Mouse (Mus musculus) embryonic fibroblast, embryonic 13.5 days (primary cell): ENCODE measurements around the gene Pola1. TPM values are rescaled to one million over a fixed set of nuclear protein-coding genes. Genes with fewer than 3 reads are reported as not detected.

Experiments
- H3K27ac ChIP-seq: 2 replicates; pipeline ENCODE4 v1.5.1; 2012; ENCODE audit warnings: low read length, control low read depth, inconsistent platforms; ENCODE audit not compliant: insufficient read depth
- H3K4me1 ChIP-seq: 2 replicates; pipeline ENCODE4 v1.6.1; 2011; ENCODE audit warnings: low read length; ENCODE audit not compliant: control insufficient read depth, insufficient read depth
- H3K4me3 ChIP-seq: 2 replicates; pipeline ENCODE4 v1.5.1; 2011; ENCODE audit warnings: mild to moderate bottlenecking, control low read depth, low read length; ENCODE audit not compliant: insufficient read depth
- CTCF ChIP-seq: IDR thresholded peaks from 2 replicates; pipeline ENCODE4 v1.5.1; 2011; ENCODE audit warnings: mild to moderate bottlenecking, control low read depth, low read length, moderate library complexity, borderline replicate concordance; ENCODE audit not compliant: insufficient read depth
- POLR2A ChIP-seq: IDR thresholded peaks from 2 replicates; pipeline ENCODE4 v1.6.1; 2011; ENCODE audit warnings: low read depth, mild to moderate bottlenecking, control low read depth, low read length, moderate library complexity
- polyA plus RNA-seq: library from polyadenylated mRNA; stranded (reverse); fragments of >200 nt; gene quantifications from 2 replicates; pipeline ENCODE4 v1.2.4, GENCODE M21; 2011; ENCODE audit warnings: low read depth; ENCODE audit not compliant: missing spikeins, insufficient read length

Pola1 gene
- polyA plus RNA-seq, 1 experiment: 22.9 TPM

DNA sequence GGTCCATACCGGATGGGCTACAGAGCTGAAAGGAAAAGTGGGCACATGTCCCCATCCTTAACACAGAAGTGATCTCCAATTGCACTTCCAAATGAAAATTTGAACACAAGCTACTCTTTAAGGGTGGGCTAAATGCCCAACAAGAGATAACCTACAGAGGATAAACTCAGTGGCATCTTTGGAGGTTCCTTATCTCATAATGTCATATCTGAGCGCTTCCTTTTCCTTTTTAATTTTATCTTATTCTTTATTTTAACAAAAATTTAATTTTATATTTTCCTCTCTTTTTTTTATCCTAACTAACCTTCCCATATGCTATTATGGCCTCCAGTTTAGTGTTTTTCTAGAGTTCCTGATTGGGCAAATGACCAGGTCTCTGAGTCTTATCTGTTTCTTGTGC, 18.8 kb upstream of the Pola1 start:
- TF ChIP-seq CTCF (no peak), POLR2A (no peak)
- Histone ChIP-seq H3K4me1 (no peaks in the 10 kb centered on the region), H3K4me3 (no peak overlapping the region), H3K27ac (no peak overlapping the region)

DNA sequence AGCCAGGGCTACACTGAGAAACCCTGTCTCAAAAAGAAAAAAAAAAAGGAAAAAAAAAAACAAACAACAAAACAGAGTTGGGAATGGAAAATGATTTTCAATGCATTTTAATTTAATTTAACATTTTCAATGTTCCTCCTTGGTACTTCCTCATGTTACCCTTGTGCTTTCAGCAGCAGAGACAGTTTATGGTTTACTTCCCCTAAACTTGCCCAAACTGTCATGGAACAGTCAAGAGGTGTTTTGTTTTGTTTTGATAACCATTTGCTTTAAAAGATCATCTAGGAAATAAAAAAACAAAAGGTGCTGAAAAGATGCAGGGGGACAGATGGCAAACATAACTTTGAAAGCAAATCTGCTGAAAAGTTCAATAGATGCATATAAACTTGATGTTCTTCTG, 12.1 kb upstream of the Pola1 start:
- no peak overlapping the region for H3K27ac ChIP-seq
- no peaks in the 10 kb centered on the region for H3K4me1 ChIP-seq
- no peak overlapping the region for H3K4me3 ChIP-seq
- TF ChIP-seq CTCF (no peak), POLR2A (no peak)

DNA sequence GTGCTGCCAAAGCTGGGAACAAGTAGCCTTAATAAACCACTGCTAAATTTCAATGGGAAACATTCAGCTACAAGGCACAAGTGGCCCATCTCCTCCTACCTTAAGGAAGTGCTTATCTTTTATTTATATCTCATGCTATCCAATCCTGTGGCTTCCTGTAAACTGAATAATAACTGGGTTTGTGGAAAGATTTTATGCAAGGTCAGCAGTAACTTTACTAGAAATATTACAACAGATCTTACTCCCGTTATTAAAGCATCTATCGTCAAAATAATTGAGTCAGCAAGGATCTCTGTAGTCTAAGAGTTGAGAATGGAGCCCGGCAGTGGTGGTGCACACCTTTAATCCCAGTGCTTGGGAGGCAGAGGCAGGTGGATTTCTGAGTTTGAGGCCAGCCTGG, 11.6 kb upstream of the Pola1 start:
- no peak overlapping the region for H3K4me3 ChIP-seq
- no peaks in the 10 kb centered on the region for H3K4me1 ChIP-seq
- no peak for TF ChIP-seq CTCF
- no peak overlapping the region for H3K27ac ChIP-seq

DNA sequence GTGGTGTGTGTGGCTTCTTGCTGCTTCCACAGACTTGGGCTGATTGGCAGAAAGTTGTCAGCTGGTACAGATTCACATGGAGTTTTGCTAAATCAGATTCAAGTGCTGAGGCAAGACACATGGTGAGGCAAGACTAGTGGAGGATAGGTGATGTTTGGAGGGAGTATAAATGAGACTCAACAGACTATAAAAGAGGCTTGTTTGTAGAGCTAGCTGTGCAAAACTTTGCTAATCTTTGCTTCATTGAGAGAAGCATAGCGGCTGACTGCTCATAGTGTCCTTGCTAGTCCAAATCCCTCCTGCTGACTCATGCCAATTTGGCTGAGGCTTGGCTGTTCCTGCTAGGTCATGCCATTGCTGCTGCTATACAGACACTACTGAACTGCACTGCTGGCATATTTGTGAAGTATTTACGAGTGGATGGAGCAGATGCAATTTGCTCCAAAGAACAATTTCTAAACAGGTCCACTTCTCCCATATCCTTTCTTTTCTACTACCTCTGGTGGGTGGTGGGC, 3.0 kb upstream of the Pola1 start:
- no peak overlapping the region for H3K27ac ChIP-seq
- TF ChIP-seq CTCF (no peak), POLR2A (no peak)
- H3K4me1 ChIP-seq: no peaks in the 10 kb centered on the region
- no peak overlapping the region for H3K4me3 ChIP-seq

DNA sequence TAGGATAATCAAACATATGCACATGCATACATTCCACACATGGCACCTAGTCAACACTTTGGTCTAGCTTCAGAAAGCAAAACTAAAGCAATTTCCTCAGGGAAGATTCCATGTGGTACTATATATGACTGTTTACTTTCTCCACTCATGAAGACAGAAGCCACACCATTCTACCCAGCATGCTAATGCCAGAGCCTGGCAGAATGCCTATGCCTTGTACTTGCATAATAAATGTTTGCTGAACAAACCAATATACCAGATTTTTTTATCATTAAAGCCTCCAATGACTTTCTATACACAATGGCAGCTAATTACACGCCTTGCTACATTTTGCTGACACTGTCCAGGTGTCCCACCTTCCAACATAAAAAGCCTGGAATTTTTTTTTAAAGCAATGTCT, 1.7 kb downstream of the Pola1 start:
- no peak for TF ChIP-seq POLR2A
- no peak for TF ChIP-seq CTCF
- H3K4me3 ChIP-seq: no peak overlapping the region

DNA sequence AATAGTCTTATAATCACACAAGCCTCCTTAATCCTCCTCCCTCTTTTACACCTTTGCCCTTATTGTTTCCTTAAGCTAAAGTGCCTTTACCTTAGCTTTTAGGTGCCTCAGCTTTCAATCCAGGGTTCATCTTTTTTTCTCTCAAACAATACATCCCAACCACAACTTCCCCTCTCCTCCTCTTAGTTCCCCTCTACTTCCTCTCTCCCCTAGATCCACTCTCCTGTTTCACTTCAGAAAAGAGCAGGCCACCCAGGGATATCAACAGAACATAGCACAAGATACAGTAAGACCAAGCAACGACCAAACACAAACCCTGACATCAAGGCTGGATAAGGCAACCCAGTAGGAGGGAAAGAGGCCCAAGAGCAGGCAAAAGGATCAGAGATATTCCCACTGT, 29.7 kb downstream of the Pola1 start:
- no peak overlapping the region for H3K4me3 ChIP-seq
- TF ChIP-seq CTCF (no peak), POLR2A (no peak)

More for the DNA sequence above, 1.7 kb downstream of the Pola1 start:
- Histone ChIP-seq H3K4me1 (no peaks in the 10 kb centered on the region), H3K27ac (no peak overlapping the region)

DNA sequence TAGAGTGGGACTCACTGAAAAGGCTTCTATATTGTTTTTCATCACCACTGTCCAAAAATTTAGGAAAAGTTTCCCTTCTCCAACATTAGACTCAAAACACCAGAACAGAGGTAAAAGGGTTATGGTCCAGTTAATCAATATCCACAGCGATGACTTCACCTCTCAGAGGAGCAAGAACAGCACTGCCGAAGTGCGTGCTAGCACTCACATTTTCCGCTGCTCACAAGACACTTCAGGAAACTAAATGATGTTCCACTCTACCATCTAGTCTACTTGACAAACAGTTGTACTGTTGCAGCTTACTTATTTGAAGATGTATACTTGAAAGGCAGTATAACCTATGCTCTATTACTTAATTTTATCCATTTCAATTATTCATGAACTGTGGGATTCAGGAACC, 37.7 kb downstream of the Pola1 start:
- Histone ChIP-seq H3K27ac (no peak overlapping the region), H3K4me3 (no peak overlapping the region), H3K4me1 (no peaks in the 10 kb centered on the region)
- TF ChIP-seq POLR2A (no peak), CTCF (no peak)

More for the DNA sequence above, 29.7 kb downstream of the Pola1 start:
- Histone ChIP-seq H3K27ac (no peak overlapping the region), H3K4me1 (no peaks in the 10 kb centered on the region)

DNA sequence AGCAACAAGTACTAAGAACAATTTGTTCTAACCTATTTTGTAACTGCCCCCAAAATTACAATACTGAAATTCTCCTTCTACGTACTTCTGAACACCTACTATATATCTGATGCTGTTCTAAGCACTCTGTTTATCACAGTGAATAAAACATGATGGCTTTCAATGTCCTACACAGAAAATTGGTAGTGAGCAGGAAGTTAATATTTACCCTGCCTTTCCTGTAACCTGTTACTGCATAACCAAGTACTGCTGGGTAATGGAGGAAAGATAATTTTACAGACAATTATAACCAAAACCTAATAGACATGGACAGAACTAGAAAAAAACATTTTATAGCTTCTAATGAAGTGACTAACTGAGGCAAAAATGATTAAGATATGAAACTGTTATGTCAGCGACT, 51.0 kb downstream of the Pola1 start:
- no peak overlapping the region for H3K4me3 ChIP-seq
- no peaks in the 10 kb centered on the region for H3K4me1 ChIP-seq
- H3K27ac ChIP-seq: no peak overlapping the region
- TF ChIP-seq CTCF: no peak
- TF ChIP-seq POLR2A: no peak

DNA sequence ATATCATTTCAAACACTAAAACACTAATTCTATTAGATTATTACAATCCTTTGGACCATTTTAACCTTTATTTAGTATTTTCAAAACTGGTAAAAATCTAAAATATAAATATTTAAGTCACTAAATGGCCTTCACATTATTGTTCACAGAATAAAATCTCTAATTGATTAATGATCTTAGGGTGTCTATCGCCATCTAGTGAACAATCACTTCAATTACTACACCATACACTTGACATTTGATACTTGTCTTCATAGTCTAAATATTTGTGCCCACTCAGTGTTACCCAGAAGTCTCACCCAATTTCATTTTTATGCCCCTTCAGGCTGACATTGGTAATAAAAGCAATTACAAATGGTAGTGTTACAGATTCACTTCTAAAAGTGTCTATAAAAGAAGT, 74.8 kb downstream of the Pola1 start:
- Histone ChIP-seq H3K4me1 (no peaks in the 10 kb centered on the region), H3K27ac (no peak overlapping the region), H3K4me3 (no peak overlapping the region)
- TF ChIP-seq CTCF (no peak), POLR2A (no peak)

DNA sequence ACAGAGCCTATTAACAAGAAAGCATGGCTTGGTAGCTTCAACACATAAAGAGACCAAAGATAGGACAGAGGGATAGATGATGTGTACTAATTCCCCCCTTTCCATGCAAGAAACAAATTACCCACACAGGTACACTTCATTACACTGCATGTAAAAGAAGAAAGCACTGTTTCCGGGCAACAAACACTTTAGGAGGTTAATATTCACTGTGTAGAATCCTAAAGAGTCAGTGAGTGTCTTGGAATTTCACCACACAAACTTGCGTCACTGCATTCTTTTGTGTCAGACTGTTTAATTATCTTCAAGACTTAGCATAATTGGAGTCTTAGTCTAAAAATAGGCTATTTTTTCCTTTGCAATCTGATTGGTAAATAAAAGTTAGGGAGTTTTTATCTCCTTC, 92.2 kb downstream of the Pola1 start:
- no peak overlapping the region for H3K27ac ChIP-seq
- no peak overlapping the region for H3K4me3 ChIP-seq
- no peak for TF ChIP-seq CTCF
- TF ChIP-seq POLR2A: no peak
- H3K4me1 ChIP-seq: no peaks in the 10 kb centered on the region

DNA sequence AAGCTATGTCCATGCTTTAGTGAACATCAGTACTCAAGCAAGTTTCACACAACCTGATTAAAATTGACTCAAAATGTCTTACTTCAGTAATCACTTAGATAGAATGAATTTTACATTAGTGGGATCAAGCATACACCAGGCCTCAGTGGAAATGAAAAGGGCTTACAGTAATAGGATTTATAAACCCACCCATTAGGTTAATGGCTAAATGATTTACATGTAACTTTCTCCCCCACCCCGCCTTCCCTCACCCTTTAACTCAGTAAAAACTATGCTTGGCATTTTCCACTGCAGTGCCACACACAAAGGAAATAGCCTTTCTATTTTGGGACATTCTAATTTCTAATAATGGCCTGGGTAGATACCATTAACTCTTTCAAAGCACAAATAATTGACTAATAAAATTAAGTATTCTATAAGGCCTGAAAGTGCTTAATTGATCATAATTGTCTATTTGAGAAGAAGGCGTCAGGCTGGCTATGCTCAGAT, 129.0 kb downstream of the Pola1 start:
- H3K4me1 ChIP-seq: no peaks in the 10 kb centered on the region
- TF ChIP-seq POLR2A (no peak), CTCF (no peak)
- no peak overlapping the region for H3K27ac ChIP-seq
- H3K4me3 ChIP-seq: no peak overlapping the region
